Mouse (Mus musculus) CH12.LX (cell line): ENCODE measurements around the gene Ugt1a10. TPM values are rescaled to one million over a fixed set of nuclear protein-coding genes. Genes with fewer than 3 reads are reported as not detected.
A peak's percentile ranks its signal among the peaks of the same experiment; 100 is the strongest.

Source experiments
- DNase-seq: peaks from one replicate; pipeline ENCODE4 v3.0.0-alpha.2; 2013; ENCODE audit errors: extremely low read depth
- H3K27ac ChIP-seq: 2 replicates; pipeline ENCODE4 v1.5.1; 2012; ENCODE audit warnings: low read depth, mild to moderate bottlenecking, control low read depth, moderate library complexity; ENCODE audit not compliant: insufficient read depth
- H3K27me3 ChIP-seq: replicated peaks from 2 replicates; pipeline ENCODE3; 2012; ENCODE audit warnings: inconsistent platforms
- H3K36me3 ChIP-seq, 2 experiments: replicated peaks in 1 of 2; 2 replicates each; pipeline versions ENCODE3 to v1.6.1; 2012; ENCODE audit warnings: inconsistent platforms in 1 of 2, low read length in 1 of 2, mild to moderate bottlenecking in 1 of 2, mixed read lengths in 1 of 2, moderate library complexity in 1 of 2; ENCODE audit not compliant: control insufficient read depth in 1 of 2, insufficient read depth in 1 of 2
- H3K4me1 ChIP-seq, 2 experiments: 2 replicates each; pipeline ENCODE4 v1.6.1; 2012; ENCODE audit warnings: inconsistent platforms in 1 of 2, moderate library complexity in 1 of 2; ENCODE audit not compliant: insufficient read depth in 2 of 2, control insufficient read depth in 1 of 2
- H3K4me2 ChIP-seq: 2 replicates; pipeline ENCODE4 v1.6.1; 2012; ENCODE audit warnings: low read depth, mild to moderate bottlenecking, control low read depth; ENCODE audit not compliant: poor library complexity, insufficient read depth, severe bottlenecking
- H3K4me3 ChIP-seq, 3 experiments: fragments of 150-350 bp in 1 of 3; sonication (generic) in 1 of 3; replicated peaks in 1 of 3; 2 replicates each; pipeline versions ENCODE3 to v1.5.1; 2011 to 2012; ENCODE audit warnings: low read depth in 2 of 3, low read length in 2 of 3, mild to moderate bottlenecking in 2 of 3, moderate library complexity in 2 of 3, control low read depth in 1 of 3, improper control_type of control experiment in 1 of 3, inconsistent platforms in 1 of 3, mixed read lengths in 1 of 3; ENCODE audit not compliant: poor library complexity in 1 of 3
- H3K79me2 ChIP-seq: replicated peaks from 2 replicates; pipeline ENCODE4 v1.6.1; 2012; ENCODE audit warnings: mild to moderate bottlenecking, moderate library complexity; ENCODE audit not compliant: control insufficient read depth, poor library complexity, insufficient read depth, severe bottlenecking; ENCODE audit errors: extremely low read depth
- H3K9ac ChIP-seq: 2 replicates; pipeline ENCODE4 v1.6.1; 2012; ENCODE audit warnings: low read depth, mild to moderate bottlenecking, control low read depth, moderate library complexity; ENCODE audit not compliant: insufficient read depth
- H3K9me3 ChIP-seq: replicated peaks from 2 replicates; pipeline ENCODE3; 2012; ENCODE audit warnings: low read length, inconsistent platforms, mixed read lengths
- CHD2 ChIP-seq: IDR thresholded peaks from 2 replicates; pipeline ENCODE4 v1.6.1; 2011; ENCODE audit warnings: low read length, improper control_type of control experiment
- ELF1 ChIP-seq: IDR thresholded peaks from 2 replicates; pipeline ENCODE4 v1.6.1; 2014; ENCODE audit warnings: low read depth, mild to moderate bottlenecking, inconsistent platforms, low read length, improper control_type of control experiment
- GABPA ChIP-seq: IDR thresholded peaks from 2 replicates; pipeline ENCODE4 v1.6.1; 2012; ENCODE audit warnings: low read depth, low read length, improper control_type of control experiment, inconsistent platforms; ENCODE audit not compliant: insufficient replicate concordance
- KAT2A ChIP-seq: IDR thresholded peaks from 2 replicates; pipeline ENCODE4 v1.6.1; 2012; ENCODE audit warnings: low read length, improper control_type of control experiment, inconsistent platforms; ENCODE audit not compliant: insufficient replicate concordance
- MAFK ChIP-seq: IDR thresholded peaks from 2 replicates; pipeline ENCODE4 v1.6.1; 2011; ENCODE audit warnings: low read length, improper control_type of control experiment; ENCODE audit not compliant: insufficient replicate concordance
- MAX ChIP-seq: IDR thresholded peaks from 2 replicates; pipeline ENCODE4 v1.6.1; 2011; ENCODE audit warnings: low read length, improper control_type of control experiment
- MXI1 ChIP-seq: IDR thresholded peaks from 2 replicates; pipeline ENCODE4 v1.6.1; 2011; ENCODE audit warnings: mild to moderate bottlenecking, low read depth, low read length, improper control_type of control experiment
- NRF1 ChIP-seq: IDR thresholded peaks from 2 replicates; pipeline ENCODE4 v1.6.1; 2014; ENCODE audit warnings: low read depth, mild to moderate bottlenecking, inconsistent platforms, low read length, improper control_type of control experiment, moderate library complexity
- POLR2A ChIP-seq: IDR thresholded peaks from 2 replicates; pipeline ENCODE4 v1.6.1; 2011; ENCODE audit warnings: low read depth, mild to moderate bottlenecking, improper control_type of control experiment, low read length
- POLR2AphosphoS2 ChIP-seq: IDR thresholded peaks from 2 replicates; pipeline ENCODE4 v1.6.1; 2011; ENCODE audit warnings: low read depth, low read length, improper control_type of control experiment
- RAD21 ChIP-seq: IDR thresholded peaks from 2 replicates; pipeline ENCODE4 v1.6.1; 2011; ENCODE audit warnings: low read depth, mild to moderate bottlenecking, low read length, improper control_type of control experiment, moderate library complexity
- SMC3 ChIP-seq: IDR thresholded peaks from 2 replicates; pipeline ENCODE4 v1.6.1; 2011; ENCODE audit warnings: low read depth, low read length, improper control_type of control experiment
- TCF12 ChIP-seq: IDR thresholded peaks from 2 replicates; pipeline ENCODE4 v1.6.1; 2014; ENCODE audit warnings: low read depth, mild to moderate bottlenecking, inconsistent platforms, low read length, improper control_type of control experiment
- USF1 ChIP-seq: IDR thresholded peaks from 2 replicates; pipeline ENCODE4 v1.6.1; 2014; ENCODE audit warnings: low read depth, mild to moderate bottlenecking, inconsistent platforms, low read length, improper control_type of control experiment
- USF2 ChIP-seq: conservative IDR thresholded peaks from 2 replicates; pipeline ENCODE4 v1.6.1; 2011; ENCODE audit warnings: low read depth, low read length, improper control_type of control experiment
- ZKSCAN1 ChIP-seq: IDR thresholded peaks from 2 replicates; pipeline ENCODE4 v1.6.1; 2012; ENCODE audit warnings: low read depth, inconsistent platforms, low read length, improper control_type of control experiment, borderline replicate concordance
- dilution Hi-C: fragments of 300-500 bp; cut with MboI; formaldehyde crosslinking; loops from 2 replicates; pipeline ENCODE4 v1.14.3; 2020; ENCODE audit warnings: low sequenced_read_pairs; ENCODE audit not compliant: extremely low pct_unique_long_range_greater_than_20kb, extremely low pct_ligation_motif_present
- in situ Hi-C: fragments of 300-500 bp; cut with MboI; formaldehyde crosslinking; loops from 3 replicates; pipeline ENCODE4 v1.14.3; 2019; ENCODE audit warnings: low sequenced_read_pairs, low pct_ligation_motif_present, low pct_unique_long_range_greater_than_20kb, mixed read lengths
- polyA plus RNA-seq: library from polyadenylated mRNA; unstranded; fragments of >175 nt; gene quantifications from 2 replicates; pipeline ENCODE4 v1.2.1, GENCODE M21; 2012; ENCODE audit warnings: low read depth; ENCODE audit not compliant: insufficient read length
- total RNA-seq, 2 experiments: library from RNA; depleted of rRNA; stranded (reverse); fragments of 300-350 nt in 1 of 2; fragments of >200 nt in 1 of 2; gene quantifications; 2 replicates each; pipeline ENCODE4 v1.2.3; 2012 to 2014

The Ugt1a10 gene
- total and polyA plus RNA-seq, 3 experiments = not detected

DNA sequence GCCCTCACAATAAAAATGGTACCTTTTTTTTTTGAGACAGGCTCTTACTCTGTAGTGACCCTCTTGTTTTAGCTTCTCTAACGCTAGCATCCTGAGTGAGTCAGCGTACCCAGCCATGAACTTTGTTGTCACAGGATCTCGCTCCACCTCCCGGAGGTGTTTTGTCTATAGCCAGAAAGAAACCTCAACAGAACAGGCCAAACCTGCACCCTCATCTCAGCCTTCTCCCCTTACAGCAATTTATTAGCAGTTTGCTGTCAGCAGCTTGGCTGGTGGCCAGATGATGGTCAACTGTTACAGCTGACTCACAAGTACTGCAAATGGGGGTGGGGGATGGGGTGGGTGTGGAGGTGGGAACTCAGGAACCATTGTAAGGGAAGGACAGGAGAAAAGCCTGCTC, 207.1 kb downstream of the Ugt1a10 start:
- dilution Hi-C loops = no loop called here
- in situ Hi-C loops = no loop called here
- no peak overlapping the region for H3K27ac ChIP-seq
- 0 out of 2 replicates have a peak, but pooled peaks have one; percentile 14 for TF ChIP-seq KAT2A
- TF ChIP-seq CHD2 = 0 out of 2 replicates have a peak, but pooled peaks have one; percentile 20
- TF ChIP-seq POLR2A = peak; percentile 17
- no peak for TF ChIP-seq ZKSCAN1
- TF ChIP-seq TCF12 = no peak
- peak; percentile 73; the same call in 1 of the 2 replicates for TF ChIP-seq POLR2AphosphoS2
- no peak for DNase-seq
- no peaks in the 10 kb centered on the region for H3K27me3 ChIP-seq
- H3K4me2 ChIP-seq = no peak overlapping the region
- no peak overlapping the region for H3K4me3 ChIP-seq
- H3K9me3 ChIP-seq = peaks cover 20% of the 10 kb centered on the region
- H3K36me3 ChIP-seq = peaks cover 44 to 75% of the 10 kb centered on the region in 2 experiments
- H3K4me1 ChIP-seq = peaks cover 2 to 29% of the 10 kb centered on the region in 2 experiments; a peak in 3 of 4 replicates
- no peak overlapping the region for H3K9ac ChIP-seq
- no peaks in the 10 kb centered on the region for H3K79me2 ChIP-seq

DNA sequence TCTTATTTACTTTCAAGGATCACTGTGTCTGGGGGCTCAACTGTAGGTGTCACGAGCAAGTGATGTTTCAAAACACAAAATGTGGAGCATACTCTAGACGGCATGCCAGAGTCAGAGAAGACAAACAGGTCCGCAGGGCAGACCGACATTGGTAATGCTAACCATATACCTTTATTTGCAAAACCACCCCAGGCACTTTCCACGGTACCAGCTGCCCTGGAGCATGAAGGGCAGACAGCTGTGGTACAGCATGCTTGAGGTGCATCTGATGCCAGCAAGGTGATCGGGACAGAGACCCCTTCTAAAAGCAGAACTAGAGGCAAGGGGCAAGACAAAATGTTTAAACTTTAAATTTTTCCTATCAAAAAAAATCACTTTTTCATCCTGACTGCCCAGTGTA, 207.8 kb downstream of the Ugt1a10 start:
- no peak for DNase-seq
- H3K79me2 ChIP-seq = no peaks in the 10 kb centered on the region
- H3K27me3 ChIP-seq = no peaks in the 10 kb centered on the region
- TF ChIP-seq USF2 (no peak), TCF12 (no peak), MAX (no peak), MXI1 (no peak; the same call in 1 of the 2 replicates), MAFK (no peak; the same call in 1 of the 2 replicates), USF1 (no peak), NRF1 (no peak), ELF1 (no peak), SMC3 (no peak), RAD21 (no peak), GABPA (no peak)
- H3K36me3 ChIP-seq = peaks cover 51 to 82% of the 10 kb centered on the region in 2 experiments
- dilution Hi-C loops = no loop called here
- H3K4me2 ChIP-seq = no peak overlapping the region
- no peak overlapping the region for H3K27ac ChIP-seq
- in situ Hi-C loops = no loop called here
- H3K9ac ChIP-seq = no peak overlapping the region
- H3K4me1 ChIP-seq = peaks cover 2 to 29% of the 10 kb centered on the region in 2 experiments; a peak in 3 of 4 replicates
- H3K9me3 ChIP-seq = peaks cover 13% of the 10 kb centered on the region
- H3K4me3 ChIP-seq = no peak overlapping the region
